Mouse (Mus musculus) liver, embryonic 14.5 days (tissue): ENCODE measurements around the gene Kmt2a.

Source experiments
- CTCF ChIP-seq: IDR thresholded peaks from 2 replicates; pipeline ENCODE4 v1.5.1; 2016; ENCODE audit warnings: antibody characterized with exemption, low read depth, control low read depth
- EP300 ChIP-seq: IDR thresholded peaks from 2 replicates; pipeline ENCODE4 v1.6.1; 2016; ENCODE audit warnings: antibody characterized with exemption, low read depth

DNA sequence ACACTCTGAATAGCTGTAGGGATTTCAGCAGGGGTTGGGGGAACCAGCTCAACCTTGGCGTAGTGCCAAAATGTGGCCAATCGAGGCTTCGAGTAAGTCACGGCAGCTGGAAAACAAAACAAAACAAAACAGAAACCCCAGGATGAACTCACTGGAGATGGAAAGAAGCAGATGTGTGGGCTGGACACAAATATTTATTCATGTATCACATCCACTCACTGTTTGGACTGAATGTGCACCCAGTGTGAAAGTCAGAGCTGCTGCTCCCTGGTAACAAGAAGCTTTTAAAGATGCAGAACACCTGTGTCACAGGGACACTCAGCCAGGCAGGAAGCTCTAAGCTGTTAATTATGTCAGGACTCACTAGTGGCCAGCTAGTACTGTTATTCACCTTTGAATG lies 33.6 kb upstream of the Kmt2a start:
- TF ChIP-seq CTCF (no peak), EP300 (no peak)
